Mouse (Mus musculus) kidney, embryonic 15.5 days (tissue): ENCODE measurements around the gene Wfdc16. TPM values are rescaled to one million over a fixed set of nuclear protein-coding genes. Genes with fewer than 3 reads are reported as not detected.
A peak's percentile ranks its signal among the peaks of the same experiment; 100 is the strongest.

Experiments used
- ATAC-seq: fragments of 200-750 bp; cut with Nextera tagmentation; replicated peaks from 2 replicates; pipeline ENCODE4 v1.8.0; 2017; ENCODE audit warnings: moderate TSS enrichment; ENCODE audit not compliant: low FRiP score
- H3K27ac ChIP-seq: fragments of 300-500 bp; sonication (generic); 2 replicates; pipeline ENCODE4 v1.5.1; 2015; ENCODE audit warnings: mild to moderate bottlenecking, inconsistent platforms
- H3K27me3 ChIP-seq: fragments of 300-500 bp; sonication (generic); 2 replicates; pipeline ENCODE4 v1.6.1; 2015; ENCODE audit warnings: inconsistent platforms
- H3K36me3 ChIP-seq: fragments of 300-500 bp; sonication (generic); 2 replicates; pipeline ENCODE4 v1.6.1; 2015; ENCODE audit warnings: inconsistent platforms
- H3K4me1 ChIP-seq: fragments of 300-500 bp; sonication (generic); 2 replicates; pipeline ENCODE4 v1.6.1; 2015; ENCODE audit warnings: inconsistent platforms
- H3K4me2 ChIP-seq: fragments of 300-500 bp; sonication (generic); 2 replicates; pipeline ENCODE4 v1.6.1; 2015; ENCODE audit warnings: moderate library complexity, mild to moderate bottlenecking, inconsistent platforms
- H3K4me3 ChIP-seq: fragments of 300-500 bp; sonication (generic); replicated peaks from 2 replicates; pipeline ENCODE4 v1.5.1; 2015; ENCODE audit warnings: mild to moderate bottlenecking, inconsistent platforms
- H3K9ac ChIP-seq: fragments of 300-500 bp; sonication (generic); 2 replicates; pipeline ENCODE4 v1.6.1; 2015; ENCODE audit warnings: mild to moderate bottlenecking, inconsistent platforms
- H3K9me3 ChIP-seq: fragments of 300-500 bp; sonication (generic); replicated peaks from 2 replicates; pipeline ENCODE4 v1.6.1; 2016; ENCODE audit warnings: inconsistent platforms
- WGBS: fragments of 180-500 bp; shearing (Covaris S2); methylation state at CpG from one replicate; pipeline ENCODE4 v1.1.7; 2015; ENCODE audit warnings: mixed read lengths; 5-methylcytosine and 5-hydroxymethylcytosine counted together
- polyA plus RNA-seq: library from polyadenylated mRNA; unstranded; fragments of >200 nt; fragmentation: Nextera tagmentation; extraction: Ambion mirVana; gene quantifications from 2 replicates; pipeline ENCODE4 v1.2.1, GENCODE M21; 2015

Gene Wfdc16
- polyA plus RNA-seq, result not detected in 2 replicates

DNA sequence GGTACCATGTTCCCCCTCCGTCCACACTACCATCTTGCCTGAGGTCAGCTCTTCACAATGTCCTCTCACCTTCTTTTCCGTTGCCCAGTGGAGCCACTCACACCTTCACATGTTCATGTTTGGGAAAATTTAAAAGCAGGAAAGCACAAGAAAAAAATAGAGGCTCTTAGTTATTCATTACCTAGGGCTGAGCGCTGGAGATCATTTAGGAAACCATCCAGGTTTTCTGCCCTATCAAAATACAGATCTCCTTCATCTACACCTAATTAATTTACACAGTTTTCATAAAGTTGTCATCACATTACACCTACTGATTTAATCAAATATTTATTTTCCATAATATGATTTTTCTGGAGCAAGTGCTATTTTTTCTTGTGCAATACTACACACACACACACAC lies at the start of gene Wfdc16:
Gene Wfdc16, minus strand, starts transcription at position 101 of the 400 bp plus-strand sequence.
- Histone ChIP-seq H3K4me1 (no peaks in the 10 kb centered on the region), H3K27me3 (no peaks in the 10 kb centered on the region), H3K9ac (no peak within 1 kb of the TSS), H3K4me3 (no peak within 1 kb of the TSS), H3K4me2 (no peak within 1 kb of the TSS), H3K36me3 (no peaks in the 10 kb centered on the region), H3K27ac (no peak within 1 kb of the TSS), H3K9me3 (no peaks in the 10 kb centered on the region)
- WGBS, result 69% methylated on average over 3 of the region's 3 CpGs
- no peak for ATAC-seq

- no peak within 1 kb of the TSS for H3K4me2 ChIP-seq
- H3K4me3 ChIP-seq, result no peak within 1 kb of the TSS
- H3K9ac ChIP-seq, result no peak within 1 kb of the TSS
- H3K36me3 ChIP-seq, result no peaks in the 10 kb centered on the region
- no peaks in the 10 kb centered on the region for H3K9me3 ChIP-seq
- ATAC-seq, result no peak
- H3K27ac ChIP-seq, result no peak within 1 kb of the TSS
- WGBS, result 56% methylated on average over 3 of the region's 3 CpGs
- no peaks in the 10 kb centered on the region for H3K4me1 ChIP-seq
- no peaks in the 10 kb centered on the region for H3K27me3 ChIP-seq
Measured at GRCm38 (mm10) chr2:164684807-164685206, 46.2 kb upstream of the Wfdc16 start, which contains the start of gene Wfdc13. TSS of gene Wfdc13 (plus strand) at chr2:164685107.

- WGBS, result 19% methylated on average over 3 of the region's 3 CpGs
- Histone ChIP-seq H3K27ac (no peak overlapping the region), H3K4me1 (peaks cover 12% of the 10 kb centered on the region), H3K9ac (no peak overlapping the region), H3K9me3 (no peaks in the 10 kb centered on the region), H3K4me3 (no peak overlapping the region), H3K27me3 (no peaks in the 10 kb centered on the region), H3K4me2 (no peak overlapping the region), H3K36me3 (no peaks in the 10 kb centered on the region)
- no peak for ATAC-seq
Measured at GRCm38 (mm10) chr2:164679906-164680305, 41.3 kb upstream of the Wfdc16 start.

DNA sequence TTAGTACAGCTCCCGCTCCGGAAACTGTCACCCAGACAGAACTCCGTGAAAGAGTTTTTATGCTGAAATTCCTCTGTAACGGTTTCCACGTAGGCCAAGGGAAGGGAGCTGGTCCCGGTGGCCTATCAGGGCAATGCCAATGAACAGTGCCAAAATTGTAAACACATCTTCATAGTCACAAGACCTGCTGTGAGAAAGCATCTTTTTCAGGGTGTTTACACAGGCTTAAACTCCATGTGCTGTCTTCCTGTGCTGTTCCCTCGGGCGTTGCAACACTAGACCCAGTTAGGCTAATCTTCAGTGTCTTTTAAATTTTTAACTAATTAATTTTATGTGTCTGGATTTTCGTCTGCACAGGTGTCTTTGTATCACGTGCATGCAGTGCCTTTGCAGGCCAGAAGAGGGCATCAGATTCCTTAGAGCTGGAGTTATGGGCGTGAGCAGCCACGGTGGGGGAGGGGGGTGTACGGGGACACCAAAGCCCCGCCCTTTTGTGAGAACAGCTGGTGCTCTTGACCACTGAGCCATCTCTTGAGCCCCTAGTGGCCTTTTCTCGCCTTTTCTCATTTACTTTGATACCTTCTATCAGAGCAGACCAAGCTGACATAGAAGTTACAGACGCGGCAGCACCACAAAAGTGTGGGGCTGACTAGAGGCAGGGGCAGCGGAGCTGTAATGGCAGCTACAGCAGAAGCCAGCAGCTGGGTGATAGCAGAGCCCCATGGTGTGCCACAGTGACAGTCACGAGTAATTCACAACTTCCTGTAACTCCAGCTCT lies 40.4 kb upstream of the Wfdc16 start:
- 16% methylated on average over 19 of the region's 19 CpGs for WGBS
- H3K36me3 ChIP-seq, result no peaks in the 10 kb centered on the region
- H3K27ac ChIP-seq, result 0 out of 2 replicates have a peak overlapping the region, but pooled peaks have one; percentile 15
- H3K9me3 ChIP-seq, result no peaks in the 10 kb centered on the region
- peak overlapping the region; percentile 35 for H3K4me3 ChIP-seq
- H3K9ac ChIP-seq, result 0 out of 2 replicates have a peak overlapping the region, but pooled peaks have one; percentile 19
- H3K4me2 ChIP-seq, result peak overlapping the region; percentile 60
- peaks cover 18% of the 10 kb centered on the region for H3K4me1 ChIP-seq
- H3K27me3 ChIP-seq, result no peaks in the 10 kb centered on the region
- peak; percentile 80 for ATAC-seq

DNA sequence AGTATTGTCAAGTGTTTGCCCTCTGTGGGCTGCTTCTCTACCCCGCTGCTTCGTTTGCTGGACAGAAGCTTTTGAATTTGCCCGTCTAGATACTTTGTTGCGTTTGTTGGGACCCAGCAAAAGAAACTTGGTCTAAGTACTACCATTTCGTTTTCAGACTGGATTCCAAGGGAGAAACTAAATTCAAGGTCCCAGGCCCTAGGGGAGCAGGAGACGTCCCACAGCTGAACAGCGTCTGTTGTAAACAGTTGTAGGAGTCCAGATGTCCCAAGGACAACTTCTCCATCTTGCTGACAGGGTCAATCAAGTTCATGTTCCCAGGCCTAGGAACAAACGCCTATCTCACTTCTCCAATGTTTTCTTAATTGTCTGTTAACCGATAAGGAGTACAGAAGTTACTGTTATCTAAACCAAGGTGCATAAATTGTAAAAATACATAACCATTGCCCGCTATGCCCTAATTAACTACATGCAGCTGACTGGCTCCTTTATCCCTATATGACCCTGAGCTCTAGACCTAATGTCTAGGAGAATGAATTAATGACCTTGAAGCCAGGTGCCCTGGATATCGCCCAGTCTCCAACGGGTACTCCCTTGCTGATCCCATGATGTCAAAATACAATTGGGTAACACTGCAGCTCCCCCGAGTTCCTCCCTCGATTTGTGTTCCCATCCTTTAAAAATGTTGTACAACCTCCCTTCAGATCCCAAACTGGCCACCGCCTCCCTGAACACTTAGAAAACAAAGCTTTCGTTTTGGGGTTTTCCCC lies 38.5 kb upstream of the Wfdc16 start:
- Histone ChIP-seq H3K4me2 (no peak overlapping the region), H3K4me3 (no peak overlapping the region), H3K36me3 (no peaks in the 10 kb centered on the region), H3K9ac (no peak overlapping the region), H3K9me3 (no peaks in the 10 kb centered on the region), H3K27ac (no peak overlapping the region), H3K4me1 (peaks cover 18% of the 10 kb centered on the region), H3K27me3 (no peaks in the 10 kb centered on the region)
- no peak for ATAC-seq
- 67% methylated on average over 16 of the region's 16 CpGs for WGBS

DNA sequence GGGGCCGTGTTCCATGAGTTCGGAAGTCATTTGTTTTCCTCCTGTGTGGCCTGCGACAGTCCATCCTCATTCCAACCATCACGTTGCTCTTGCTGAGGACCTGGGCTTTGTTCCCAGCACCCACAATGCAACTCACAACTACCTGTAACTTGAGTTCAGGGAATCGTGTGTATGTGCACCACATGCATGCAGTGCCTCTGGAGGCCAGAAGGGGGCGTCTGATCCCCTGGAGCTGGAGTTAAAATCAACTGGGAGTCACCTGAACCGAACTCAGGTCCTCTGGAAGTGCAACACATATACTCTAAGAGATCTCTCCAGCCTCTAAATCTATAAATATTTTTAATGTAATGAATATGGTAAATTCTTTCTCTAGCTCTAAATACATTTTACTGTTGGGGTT lies 37.5 kb upstream of the Wfdc16 start:
- peaks cover 18% of the 10 kb centered on the region for H3K4me1 ChIP-seq
- H3K36me3 ChIP-seq, result no peaks in the 10 kb centered on the region
- ATAC-seq, result no peak
- no peaks in the 10 kb centered on the region for H3K9me3 ChIP-seq
- no peak overlapping the region for H3K27ac ChIP-seq
- H3K27me3 ChIP-seq, result no peaks in the 10 kb centered on the region
- no peak overlapping the region for H3K4me2 ChIP-seq
- WGBS, result 80% methylated on average over 7 of the region's 7 CpGs
- H3K9ac ChIP-seq, result no peak overlapping the region
- no peak overlapping the region for H3K4me3 ChIP-seq

GRCm38 (mm10) chr2:164673987-164674386 lies 35.4 kb upstream of the Wfdc16 start, which contains the start of gene Wfdc11:
TSS of gene Wfdc11 (minus strand) at chr2:164674087.
- no peak within 1 kb of the TSS for H3K4me2 ChIP-seq
- no peak within 1 kb of the TSS for H3K4me3 ChIP-seq
- no peak for ATAC-seq
- H3K9ac ChIP-seq, result no peak within 1 kb of the TSS
- H3K4me1 ChIP-seq, result peaks cover 13% of the 10 kb centered on the region
- H3K9me3 ChIP-seq, result no peaks in the 10 kb centered on the region
- 67% methylated on average over 7 of the region's 7 CpGs for WGBS
- H3K27me3 ChIP-seq, result no peaks in the 10 kb centered on the region
- H3K36me3 ChIP-seq, result no peaks in the 10 kb centered on the region
- no peak within 1 kb of the TSS for H3K27ac ChIP-seq

DNA sequence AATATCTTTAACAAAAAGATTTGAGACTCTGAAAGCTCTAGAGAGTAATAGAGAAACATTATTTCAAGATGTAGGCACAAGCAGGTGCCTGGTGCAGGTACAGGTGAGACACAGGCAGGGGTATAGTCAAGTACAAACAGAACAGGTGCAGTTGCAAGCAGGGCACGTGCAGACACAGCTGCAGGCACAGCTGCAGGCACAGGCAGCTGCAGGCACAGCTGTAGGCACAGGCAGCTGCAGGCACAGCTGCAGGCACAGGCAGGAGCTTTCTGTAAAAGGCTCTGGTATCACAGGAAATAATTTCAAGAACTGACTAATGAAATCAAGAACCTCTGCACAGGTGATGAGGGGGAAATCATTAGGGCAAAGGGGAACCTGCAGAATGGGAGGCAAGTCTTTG lies 32.3 kb upstream of the Wfdc16 start:
- Histone ChIP-seq H3K27ac (no peak overlapping the region), H3K4me3 (no peak overlapping the region), H3K36me3 (no peaks in the 10 kb centered on the region), H3K9me3 (no peaks in the 10 kb centered on the region), H3K4me1 (0 out of 2 replicates have a peak, but pooled peaks cover 6% of the 10 kb centered on the region), H3K9ac (no peak overlapping the region), H3K27me3 (no peaks in the 10 kb centered on the region), H3K4me2 (no peak overlapping the region)
- WGBS, result 41% methylated on average over 1 of the region's 1 CpGs
- ATAC-seq, result no peak

DNA sequence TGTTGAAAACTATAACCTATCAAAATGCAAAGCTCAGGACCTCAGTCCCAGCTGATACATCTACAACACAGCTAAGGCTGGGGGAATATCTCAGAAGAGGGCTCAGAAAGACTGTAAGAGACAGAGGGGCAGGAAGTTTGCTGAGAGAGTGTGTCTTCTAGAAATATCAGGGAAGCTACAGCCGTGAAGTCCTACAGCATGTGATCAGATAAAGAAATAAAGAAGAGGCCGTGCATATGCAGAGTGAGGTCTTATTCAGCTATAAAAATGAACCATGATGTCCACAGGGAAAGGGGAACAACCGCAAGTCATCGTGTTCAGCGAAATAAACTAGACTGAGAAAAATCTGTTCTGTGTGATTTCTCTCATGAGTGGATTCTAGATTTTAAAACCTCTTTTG lies 31.7 kb upstream of the Wfdc16 start:
- ATAC-seq, result no peak
- Histone ChIP-seq H3K4me3 (no peak overlapping the region), H3K4me2 (no peak overlapping the region), H3K9me3 (no peaks in the 10 kb centered on the region), H3K27ac (no peak overlapping the region), H3K27me3 (no peaks in the 10 kb centered on the region), H3K4me1 (0 out of 2 replicates have a peak, but pooled peaks cover 6% of the 10 kb centered on the region), H3K9ac (no peak overlapping the region), H3K36me3 (no peaks in the 10 kb centered on the region)
- WGBS, result 73% methylated on average over 5 of the region's 5 CpGs

- no peak overlapping the region for H3K27ac ChIP-seq
- no peaks in the 10 kb centered on the region for H3K27me3 ChIP-seq
- WGBS, result 86% methylated on average over 7 of the region's 7 CpGs
- H3K9me3 ChIP-seq, result no peaks in the 10 kb centered on the region
- no peak for ATAC-seq
- no peak overlapping the region for H3K4me2 ChIP-seq
- no peak overlapping the region for H3K9ac ChIP-seq
- H3K4me1 ChIP-seq, result no peaks in the 10 kb centered on the region
- no peak overlapping the region for H3K4me3 ChIP-seq
- no peaks in the 10 kb centered on the region for H3K36me3 ChIP-seq
Measured at GRCm38 (mm10) chr2:164664851-164665250, 26.3 kb upstream of the Wfdc16 start.

DNA sequence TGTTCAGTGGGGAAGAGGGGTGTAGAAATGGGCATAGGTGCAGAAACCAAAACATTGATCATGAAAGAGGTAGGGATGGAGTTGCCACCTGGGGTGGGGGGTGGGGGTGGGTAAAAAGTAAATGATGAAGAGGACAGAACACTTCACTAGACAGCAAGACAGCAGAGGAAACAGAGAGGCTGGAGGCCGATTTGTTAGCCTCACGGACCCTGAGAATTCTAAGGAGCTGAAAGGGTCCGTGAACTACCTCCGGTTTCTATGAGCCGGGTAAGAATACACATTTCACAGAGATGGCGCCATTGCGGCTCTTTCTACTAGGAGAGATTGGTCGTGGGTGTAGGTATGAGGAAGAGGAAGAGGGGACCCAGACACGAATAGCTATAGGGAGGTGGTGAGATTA lies 17.9 kb upstream of the Wfdc16 start, which contains the start of gene Wfdc9:
Gene Wfdc9, minus strand, starts transcription at position 101 of the 400 bp plus-strand sequence.
- H3K27ac ChIP-seq, result no peak within 1 kb of the TSS
- no peak within 1 kb of the TSS for H3K4me2 ChIP-seq
- no peak within 1 kb of the TSS for H3K9ac ChIP-seq
- no peak for ATAC-seq
- H3K4me3 ChIP-seq, result no peak within 1 kb of the TSS
- 89% methylated on average over 9 of the region's 9 CpGs for WGBS
- H3K27me3 ChIP-seq, result no peaks in the 10 kb centered on the region
- no peaks in the 10 kb centered on the region for H3K36me3 ChIP-seq
- no peaks in the 10 kb centered on the region for H3K9me3 ChIP-seq
- no peaks in the 10 kb centered on the region for H3K4me1 ChIP-seq

GRCm38 (mm10) chr2:164655858-164656257 lies 17.3 kb upstream of the Wfdc16 start, which contains the start of gene Wfdc10:
TSS of gene Wfdc10 (plus strand) at chr2:164656046.
- H3K36me3 ChIP-seq, result no peaks in the 10 kb centered on the region
- H3K9ac ChIP-seq, result no peak within 1 kb of the TSS
- ATAC-seq, result no peak
- H3K4me2 ChIP-seq, result no peak within 1 kb of the TSS
- H3K4me1 ChIP-seq, result no peaks in the 10 kb centered on the region
- H3K4me3 ChIP-seq, result no peak within 1 kb of the TSS
- no peak within 1 kb of the TSS for H3K27ac ChIP-seq
- no peaks in the 10 kb centered on the region for H3K27me3 ChIP-seq
- no peaks in the 10 kb centered on the region for H3K9me3 ChIP-seq
- 19% methylated on average over 11 of the region's 11 CpGs for WGBS
